Mouse (Mus musculus) B cell, adult 62 days (primary cell): ENCODE measurements around the gene Fcer1a. TPM values are rescaled to one million over a fixed set of nuclear protein-coding genes. Genes with fewer than 3 reads are reported as not detected.

Experiments used
- total RNA-seq: library from RNA; stranded (reverse); gene quantifications from 4 replicates; pipeline ENCODE4 v1.2.4, GENCODE M21; 2023

The Fcer1a gene
- not detected in 4 replicates for total RNA-seq

GRCm38 (mm10) chr1:173227081-173227480 is at the start of gene Fcer1a:
Fcer1a (minus strand) TSS chr1:173227214.

GRCm38 (mm10) chr1:173265701-173266100 is 38.7 kb upstream of the Fcer1a start, which contains the start of gene Olfr418:
Olfr418 (plus strand) TSS chr1:173266001.

GRCm38 (mm10) chr1:173212092-173212491 is 14.9 kb downstream of the Fcer1a start, which contains the start of gene Olfr1404:
Olfr1404 (plus strand) TSS chr1:173212392.

GRCm38 (mm10) chr1:173197508-173197907 is 29.5 kb downstream of the Fcer1a start, which contains the start of gene Olfr218:
Olfr218 (plus strand) TSS chr1:173197808.

GRCm38 (mm10) chr1:173190540-173190939 is 36.5 kb downstream of the Fcer1a start, which contains the start of gene Olfr1406:
Olfr1406 (minus strand) TSS chr1:173190640.

Other genes with a start within 250 kb of the Fcer1a start
- not detected in 4 replicates for gene Olfr1408, start 89.8 kb downstream of the Fcer1a start, total RNA-seq
- not detected in 4 replicates for gene Olfr1406, start 36.6 kb downstream of the Fcer1a start, total RNA-seq
- gene Olfr218, start 29.4 kb downstream of the Fcer1a start, total RNA-seq, result not detected in 4 replicates
- gene Olfr1404, start 14.8 kb downstream of the Fcer1a start, total RNA-seq, result not detected in 4 replicates
- gene Olfr418, start 38.8 kb upstream of the Fcer1a start, total RNA-seq, result not detected in 4 replicates
- not detected in 4 replicates for gene Mptx2, start 50.6 kb upstream of the Fcer1a start, total RNA-seq
- not detected in 4 replicates for gene Ackr1, start 106.5 kb upstream of the Fcer1a start, total RNA-seq
- 116 to 126 TPM (median 117 TPM) in 4 replicates for gene Aim2, start 123.7 kb upstream of the Fcer1a start, total RNA-seq
- 0.30 TPM in 1 of 4 replicates, not detected in the others for gene Cadm3, start 140.5 kb upstream of the Fcer1a start, total RNA-seq